Comparison of ENCODE assay signal across 20 mouse cellular contexts in genomic region chr2:174270416-174270815, GRCm38 (mm10).
"Had no signal": no experiment of that assay in that cellular context is flagged by ENCODE, and none has a peak within 500 bp of the region (broad histone marks: within the 10 kb centered on the region; RNA-seq: fewer than 3 reads in every experiment).

No protein-coding gene starts in this region.

- H3K4me3 ChIP-seq: limb, embryonic 15.5 days; neural tube, embryonic 12.5 days; neural tube, embryonic 15.5 days had no signal

- H3K9ac ChIP-seq: limb, embryonic 15.5 days; liver, embryonic 14.5 days; liver, postnatal 0 days; lung, embryonic 14.5 days; neural tube, embryonic 12.5 days; neural tube, embryonic 15.5 days had no signal

- H3K27ac ChIP-seq: limb, embryonic 15.5 days; liver, embryonic 14.5 days; macrophage; neural tube, embryonic 12.5 days; neural tube, embryonic 15.5 days; stomach, postnatal 0 days had no signal

- ATAC-seq: liver, postnatal 0 days; lung, postnatal 0 days had no signal

- H3K4me1 ChIP-seq: limb, embryonic 15.5 days; neural tube, embryonic 12.5 days; neural tube, embryonic 15.5 days had no signal

- DNase-seq: kidney, adult 18-20 months; kidney, adult 9 months; kidney, postnatal 14 days; kidney, postnatal 4 days; liver, postnatal 0 days; lung, embryonic 14.5 days; midbrain, embryonic 14.5 days; right cerebral cortex, adult 18-20 months; right cerebral cortex, postnatal 14 days; right cerebral cortex, postnatal 4 days; thymus, adult 2 months; thymus, postnatal 25 days had no signal

- H3K27me3 ChIP-seq: limb, embryonic 15.5 days; neural tube, embryonic 12.5 days; neural tube, embryonic 15.5 days had no signal

- H3K4me2 ChIP-seq: limb, embryonic 15.5 days; liver, embryonic 11.5 days; lung, embryonic 14.5 days; neural tube, embryonic 12.5 days; neural tube, embryonic 15.5 days had no signal

- H3K9me3 ChIP-seq: limb, embryonic 15.5 days; neural tube, embryonic 12.5 days; neural tube, embryonic 15.5 days had no signal
